Mouse (Mus musculus): ENCODE measurements around the gene Itgb4.

GRCm38 (mm10) chr11:115971016-115971415 lies 3.5 kb upstream of the Itgb4 start:
- TF ChIP-seq CTCF (IDR thresholded peaks at IDR 0.05; ENCODE audit: low read depth, low read length) (no peak), POLR2A (IDR thresholded peaks at IDR 0.05; ENCODE audit: borderline replicate concordance, low read depth, low read length) (no peak)
